Mouse (Mus musculus) thymus, adult 2 months (tissue): ENCODE results near the gene Ermard. TPM values are rescaled to one million over a fixed set of nuclear protein-coding genes. Genes with fewer than 3 reads are reported as not detected.

Experiments
- DNase-seq: peaks from one replicate; pipeline ENCODE4 v3.0.0; 2021
- H3K27ac ChIP-seq: fragments of 200-500 bp; 2 replicates; pipeline ENCODE4 v1.5.1; 2012; ENCODE audit warnings: low read length, control low read depth; ENCODE audit not compliant: control insufficient read depth, insufficient read depth
- H3K27me3 ChIP-seq: fragments of 200-500 bp; 2 replicates; pipeline ENCODE4 v1.6.1; 2012; ENCODE audit warnings: mild to moderate bottlenecking, low read length, moderate library complexity, mixed read lengths; ENCODE audit not compliant: control insufficient read depth, insufficient read depth
- H3K36me3 ChIP-seq: fragments of 200-500 bp; 2 replicates; pipeline ENCODE4 v1.6.1; 2012; ENCODE audit warnings: mild to moderate bottlenecking, low read length, moderate library complexity; ENCODE audit not compliant: control insufficient read depth, insufficient read depth
- H3K4me1 ChIP-seq: fragments of 200-500 bp; replicated peaks from 2 replicates; pipeline ENCODE4 v1.6.1; 2012; ENCODE audit warnings: low read length; ENCODE audit not compliant: control insufficient read depth, insufficient read depth
- H3K4me3 ChIP-seq: fragments of 200-500 bp; 2 replicates; pipeline ENCODE4 v1.5.1; 2012; ENCODE audit warnings: mild to moderate bottlenecking, low read length, control low read depth, moderate library complexity; ENCODE audit not compliant: control insufficient read depth, insufficient read depth
- CTCF ChIP-seq: fragments of 200-500 bp; IDR thresholded peaks from 2 replicates; pipeline ENCODE4 v1.5.1; 2012; ENCODE audit warnings: mild to moderate bottlenecking, control low read depth, low read length, moderate library complexity, borderline replicate concordance; ENCODE audit not compliant: control insufficient read depth, poor library complexity, insufficient read depth; ENCODE audit errors: extremely low read depth
- POLR2A ChIP-seq: fragments of 200-500 bp; IDR thresholded peaks from 2 replicates; pipeline ENCODE4 v1.6.1; 2012; ENCODE audit warnings: mild to moderate bottlenecking, low read length, control low read depth, moderate library complexity; ENCODE audit not compliant: control insufficient read depth, poor library complexity, insufficient read depth; ENCODE audit errors: extremely low read depth
- WGBS: fragments of 180-500 bp; shearing (Covaris S2); methylation state at CpG from one replicate; pipeline ENCODE4 v1.1.7; 2018; 5-methylcytosine and 5-hydroxymethylcytosine counted together
- polyA plus RNA-seq: library from polyadenylated mRNA; depleted of rRNA; stranded (reverse); fragments of >200 nt; gene quantifications from 2 replicates; pipeline ENCODE4 v1.2.3, GENCODE M21; 2012

Ermard gene
- polyA plus RNA-seq, 1 experiment = 69.0 TPM

DNA sequence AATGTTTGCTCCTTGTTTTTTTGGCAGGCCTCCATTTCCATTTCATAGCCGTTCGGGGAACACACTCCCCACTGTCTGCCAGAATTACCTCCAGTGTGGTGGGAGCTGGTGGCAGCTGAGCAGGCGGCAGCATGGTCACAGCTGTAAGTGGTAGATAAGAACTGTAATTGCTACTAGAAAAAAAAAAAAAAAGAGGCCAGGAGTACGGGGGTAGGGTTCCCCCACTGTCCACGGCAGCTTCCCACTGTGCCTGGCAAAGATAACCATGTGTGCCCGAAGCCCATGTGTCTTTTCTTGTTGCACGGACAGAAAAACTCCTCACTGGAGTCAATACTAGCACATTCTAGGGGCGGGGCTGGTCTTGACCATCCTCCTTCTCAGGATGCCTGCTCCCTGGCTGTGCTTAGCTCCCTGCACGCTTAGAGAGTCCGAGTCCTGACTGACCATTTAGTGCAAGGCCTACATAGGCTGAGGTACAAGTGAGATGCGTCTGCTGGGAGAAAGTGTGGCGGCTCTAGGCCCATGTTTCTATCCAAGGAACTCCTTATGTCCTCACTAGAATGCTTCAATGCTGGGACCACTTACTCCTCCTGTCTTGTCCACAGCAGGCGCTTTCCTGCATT lies 43.3 kb downstream of the Ermard start:
- Histone ChIP-seq H3K4me1 (no peaks in the 10 kb centered on the region), H3K27ac (no peak overlapping the region), H3K27me3 (no peaks in the 10 kb centered on the region), H3K4me3 (no peak overlapping the region), H3K36me3 (no peaks in the 10 kb centered on the region)
- TF ChIP-seq CTCF (no peak), POLR2A (no peak)
- no peak for DNase-seq
- WGBS = 61% methylated on average over 13 of the region's 13 CpGs

DNA sequence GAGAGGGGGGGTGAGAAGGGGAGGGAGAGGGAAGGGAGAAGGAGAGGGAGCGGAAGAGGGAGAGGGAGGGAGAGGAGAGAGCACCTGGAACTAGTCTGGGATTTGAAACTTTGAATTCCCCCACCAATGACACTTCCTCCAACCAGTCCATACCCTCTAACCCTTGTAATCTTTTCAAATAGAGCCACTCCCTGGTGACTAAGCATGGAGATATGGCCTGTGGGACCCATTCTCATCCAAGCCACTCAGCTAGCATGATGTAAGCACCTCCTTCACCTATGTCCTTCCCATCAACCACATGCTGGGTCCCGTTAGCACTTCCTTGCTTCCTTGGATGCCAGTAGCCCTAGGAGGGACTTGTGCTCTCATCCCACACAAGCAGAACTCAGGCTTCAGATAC lies 44.0 kb downstream of the Ermard start:
- H3K4me3 ChIP-seq = no peak overlapping the region
- H3K4me1 ChIP-seq = no peaks in the 10 kb centered on the region
- no peak for TF ChIP-seq CTCF
- no peak overlapping the region for H3K27ac ChIP-seq
- no peak for DNase-seq
- H3K36me3 ChIP-seq = no peaks in the 10 kb centered on the region
- 88% methylated on average over 2 of the region's 2 CpGs for WGBS
- no peaks in the 10 kb centered on the region for H3K27me3 ChIP-seq

- Histone ChIP-seq H3K27ac (no peak overlapping the region), H3K4me3 (no peak overlapping the region), H3K4me1 (no peaks in the 10 kb centered on the region), H3K36me3 (no peaks in the 10 kb centered on the region), H3K27me3 (no peaks in the 10 kb centered on the region)
- TF ChIP-seq CTCF = no peak
- no peak for TF ChIP-seq POLR2A
- 77% methylated on average over 2 of the region's 2 CpGs for WGBS
- no peak for DNase-seq
Measured at GRCm38 (mm10) chr17:15088166-15088565, 47.2 kb downstream of the Ermard start.

GRCm38 (mm10) chr17:15088591-15089001 lies 47.6 kb downstream of the Ermard start:
- TF ChIP-seq CTCF (no peak), POLR2A (no peak)
- H3K4me3 ChIP-seq = no peak overlapping the region
- WGBS = 76% methylated on average over 8 of the region's 8 CpGs
- no peaks in the 10 kb centered on the region for H3K27me3 ChIP-seq
- no peak overlapping the region for H3K27ac ChIP-seq
- DNase-seq = no peak
- H3K4me1 ChIP-seq = no peaks in the 10 kb centered on the region
- no peaks in the 10 kb centered on the region for H3K36me3 ChIP-seq

DNA sequence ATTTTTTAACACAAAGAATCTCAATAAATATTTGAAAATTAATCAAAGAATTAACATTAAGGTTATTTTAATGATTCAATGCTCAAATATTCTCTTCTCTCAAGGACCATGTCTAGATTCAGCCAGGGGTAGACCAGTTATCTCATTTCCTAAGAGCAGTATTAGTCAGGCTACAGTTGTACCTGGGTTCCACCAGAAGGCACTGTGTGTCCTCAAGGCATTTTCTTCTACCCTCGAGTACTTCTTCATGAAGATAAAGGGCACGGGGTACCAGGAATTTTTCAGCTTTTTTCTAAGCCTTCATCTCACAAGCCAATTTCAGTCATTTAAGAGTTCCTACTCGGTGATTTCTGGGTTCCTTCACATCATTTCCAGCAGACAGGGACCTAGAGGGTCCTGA lies 50.7 kb downstream of the Ermard start:
- no peak for TF ChIP-seq CTCF
- TF ChIP-seq POLR2A = no peak
- no peaks in the 10 kb centered on the region for H3K4me1 ChIP-seq
- no peaks in the 10 kb centered on the region for H3K36me3 ChIP-seq
- 80% methylated on average over 3 of the region's 3 CpGs for WGBS
- no peaks in the 10 kb centered on the region for H3K27me3 ChIP-seq
- no peak overlapping the region for H3K4me3 ChIP-seq
- no peak overlapping the region for H3K27ac ChIP-seq
- DNase-seq = no peak

- Histone ChIP-seq H3K27me3 (no peaks in the 10 kb centered on the region), H3K4me1 (no peaks in the 10 kb centered on the region), H3K27ac (no peak overlapping the region), H3K4me3 (no peak overlapping the region), H3K36me3 (no peaks in the 10 kb centered on the region)
- no peak for DNase-seq
- 68% methylated on average over 3 of the region's 3 CpGs for WGBS
- TF ChIP-seq CTCF (no peak), POLR2A (no peak)
Measured at GRCm38 (mm10) chr17:15093523-15093922, 52.5 kb downstream of the Ermard start.

DNA sequence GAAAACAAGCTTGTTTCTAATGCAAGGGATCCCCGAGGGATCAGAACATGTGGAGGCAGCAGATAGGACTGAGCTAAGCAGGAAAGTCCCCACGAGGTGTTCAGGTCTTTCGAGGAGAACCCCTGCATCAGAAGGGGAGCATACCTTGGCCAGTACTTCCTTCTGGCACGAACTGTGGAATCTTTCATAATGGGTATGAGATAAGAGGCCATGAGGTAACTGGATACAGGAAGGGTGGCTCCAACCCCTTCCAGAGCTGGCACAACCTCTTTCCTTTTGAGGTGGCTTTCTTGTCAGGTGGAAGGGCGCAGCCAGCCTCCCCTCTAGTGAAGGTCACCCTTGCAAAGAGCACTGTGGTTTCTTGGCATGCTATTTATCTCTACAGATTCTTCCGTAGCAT lies 55.8 kb downstream of the Ermard start:
- no peak for DNase-seq
- 72% methylated on average over 6 of the region's 6 CpGs for WGBS
- Histone ChIP-seq H3K4me1 (no peaks in the 10 kb centered on the region), H3K27me3 (no peaks in the 10 kb centered on the region), H3K4me3 (no peak overlapping the region), H3K27ac (no peak overlapping the region), H3K36me3 (no peaks in the 10 kb centered on the region)
- TF ChIP-seq POLR2A (no peak), CTCF (no peak)
